Mouse (Mus musculus) ES-E14 (cell line): ENCODE measurements around the gene Aamp. TPM values are rescaled to one million over a fixed set of nuclear protein-coding genes. Genes with fewer than 3 reads are reported as not detected.

ENCODE experiments used
- DNase-seq: peaks from one replicate; pipeline ENCODE4 v3.0.0-alpha.2; 2013; ENCODE audit warnings: low read depth, low spot score
- H3K27ac ChIP-seq: 2 replicates; pipeline ENCODE4 v1.5.1; 2012; ENCODE audit warnings: low read depth, mild to moderate bottlenecking, low read length, moderate library complexity, mixed read lengths; ENCODE audit not compliant: poor library complexity, insufficient read depth, severe bottlenecking
- H3K36me3 ChIP-seq: 2 replicates; pipeline ENCODE4 v1.6.1; 2012; ENCODE audit warnings: mild to moderate bottlenecking, low read length, moderate library complexity, mixed read lengths; ENCODE audit not compliant: control insufficient read depth, poor library complexity, insufficient read depth, severe bottlenecking
- H3K4me1 ChIP-seq, 2 experiments: fragments of 150-350 bp in 1 of 2; sonication (generic) in 1 of 2; 2 replicates each; pipeline ENCODE4 v1.6.1; 2012; ENCODE audit warnings: low read length in 2 of 2, mild to moderate bottlenecking in 1 of 2, mixed read lengths in 1 of 2; ENCODE audit not compliant: control insufficient read depth in 2 of 2, insufficient read depth in 2 of 2, poor library complexity in 1 of 2
- H3K4me3 ChIP-seq, 2 experiments: fragments of 150-350 bp in 1 of 2; sonication (generic) in 1 of 2; 2 replicates each; pipeline ENCODE4 v1.5.1; 2012; ENCODE audit warnings: low read length in 2 of 2, low read depth in 1 of 2, mild to moderate bottlenecking in 1 of 2, mixed read lengths in 1 of 2; ENCODE audit not compliant: insufficient read depth in 1 of 2, poor library complexity in 1 of 2, severe bottlenecking in 1 of 2
- H3K9ac ChIP-seq: 2 replicates; pipeline ENCODE4 v1.6.1; 2012; ENCODE audit warnings: low read depth, mild to moderate bottlenecking, low read length, mixed read lengths; ENCODE audit not compliant: poor library complexity, insufficient read depth, severe bottlenecking
- H3K9me3 ChIP-seq: fragments of 150-350 bp; sonication (generic); 2 replicates; pipeline ENCODE4 v1.6.1; 2012; ENCODE audit warnings: low read depth, mild to moderate bottlenecking, low read length; ENCODE audit not compliant: control insufficient read depth, insufficient read depth
- CHD2 ChIP-seq: IDR thresholded peaks from 2 replicates; pipeline ENCODE4 v1.6.1; 2014; ENCODE audit warnings: mild to moderate bottlenecking, low read depth, low read length, inconsistent platforms
- HCFC1 ChIP-seq: IDR thresholded peaks from 2 replicates; pipeline ENCODE4 v1.6.1; 2012; ENCODE audit warnings: low read length, inconsistent platforms, borderline replicate concordance; ENCODE audit not compliant: insufficient read depth
- MAFK ChIP-seq: IDR thresholded peaks from 2 replicates; pipeline ENCODE4 v1.6.1; 2014; ENCODE audit warnings: mild to moderate bottlenecking, low read depth, low read length, inconsistent platforms; ENCODE audit not compliant: insufficient read depth
- ZC3H11A ChIP-seq: IDR thresholded peaks from 2 replicates; pipeline ENCODE4 v1.6.1; 2012; ENCODE audit warnings: low read depth, mild to moderate bottlenecking, inconsistent platforms, low read length, borderline replicate concordance
- ZNF384 ChIP-seq: IDR thresholded peaks from 2 replicates; pipeline ENCODE4 v1.6.1; 2012; ENCODE audit warnings: low read depth, low read length, inconsistent platforms
- in situ Hi-C, 2 experiments: fragments of 600-800 bp; cut with MboI; formaldehyde crosslinking; loops; one replicate each; pipeline ENCODE4 v1.15.1; 2025; ENCODE audit warnings: low sequenced_read_pairs in 2 of 2, inconsistent platforms in 1 of 2; ENCODE audit not compliant: unreplicated experiment in 2 of 2
- total RNA-seq: library from RNA; depleted of rRNA; stranded (reverse); fragments of 300-350 nt; gene quantifications from 2 replicates; pipeline ENCODE4 v1.2.3, GENCODE M21; 2012

Gene Aamp
- total RNA-seq, 1 experiment: 138 TPM

DNA sequence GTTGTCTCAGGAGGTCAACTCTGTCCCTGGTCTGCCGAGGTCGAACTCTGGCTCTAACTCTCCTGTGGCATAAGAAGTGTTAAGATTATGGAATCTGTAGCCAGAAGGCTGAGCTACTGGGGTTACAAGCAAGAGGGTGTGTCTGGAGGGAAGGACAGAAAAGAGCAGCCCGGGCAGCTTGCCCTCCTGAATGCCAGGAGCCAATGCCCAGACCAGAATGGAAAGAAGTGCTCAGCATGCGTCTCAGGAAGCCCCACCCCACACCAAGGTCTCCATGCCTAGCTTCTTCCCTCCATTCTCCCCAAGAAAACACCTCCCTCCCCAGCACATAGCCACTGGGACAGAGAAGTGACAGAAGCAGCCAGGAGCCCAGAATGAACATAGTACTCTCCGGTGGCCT, 14.5 kb upstream of the Aamp start:
- Histone ChIP-seq H3K9ac (no peak overlapping the region), H3K4me3 (no peak overlapping the region), H3K9me3 (no peaks in the 10 kb centered on the region), H3K4me1 (peaks cover 5 to 14% of the 10 kb centered on the region in 2 experiments; a peak in 3 of 4 replicates), H3K36me3 (peaks cover 6% of the 10 kb centered on the region; the same call in 1 of the 2 replicates), H3K27ac (no peak overlapping the region)
- no peak for DNase-seq
- in situ Hi-C loops: no loop called here
- TF ChIP-seq HCFC1 (no peak), ZC3H11A (no peak), CHD2 (no peak), MAFK (no peak), ZNF384 (no peak)

DNA sequence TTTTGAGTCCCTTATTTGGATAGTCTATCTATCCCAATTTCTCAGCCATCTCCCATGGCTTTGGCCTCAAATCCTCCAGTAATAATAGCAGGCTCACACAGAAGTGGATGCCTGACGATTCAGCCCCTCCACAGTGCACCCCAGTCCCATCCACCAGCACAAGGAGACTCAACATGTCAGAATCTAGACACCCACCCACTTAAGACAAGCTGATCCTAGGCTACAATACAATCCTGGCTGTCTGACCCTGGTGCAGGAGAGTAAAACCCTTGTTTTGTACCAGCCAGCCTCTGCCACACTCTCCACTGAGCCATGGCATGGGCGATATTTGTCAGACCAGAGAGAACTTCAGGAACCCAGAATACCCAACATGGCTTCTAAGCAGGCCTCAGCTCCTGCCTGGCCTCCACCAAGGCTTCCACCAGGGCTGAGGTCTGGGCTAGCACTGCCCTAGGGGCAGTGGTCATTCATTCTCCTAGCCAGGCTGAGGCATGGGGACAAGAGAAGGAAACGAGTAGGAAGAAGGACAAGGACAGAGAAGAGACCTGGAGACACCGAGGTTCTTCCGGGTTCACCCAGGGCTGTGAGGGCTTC, 13.7 kb upstream of the Aamp start:
- H3K4me1 ChIP-seq: peaks cover 5 to 14% of the 10 kb centered on the region in 2 experiments; a peak in 3 of 4 replicates
- no peak overlapping the region for H3K9ac ChIP-seq
- in situ Hi-C loops: no loop called here
- H3K4me3 ChIP-seq: no peak overlapping the region
- H3K36me3 ChIP-seq: peaks cover 7% of the 10 kb centered on the region; the same call in 1 of the 2 replicates
- no peak overlapping the region for H3K27ac ChIP-seq
- TF ChIP-seq ZC3H11A: no peak
- no peak for TF ChIP-seq MAFK
- TF ChIP-seq CHD2: no peak
- TF ChIP-seq ZNF384: no peak
- no peak for TF ChIP-seq HCFC1
- no peak for DNase-seq
- no peaks in the 10 kb centered on the region for H3K9me3 ChIP-seq

DNA sequence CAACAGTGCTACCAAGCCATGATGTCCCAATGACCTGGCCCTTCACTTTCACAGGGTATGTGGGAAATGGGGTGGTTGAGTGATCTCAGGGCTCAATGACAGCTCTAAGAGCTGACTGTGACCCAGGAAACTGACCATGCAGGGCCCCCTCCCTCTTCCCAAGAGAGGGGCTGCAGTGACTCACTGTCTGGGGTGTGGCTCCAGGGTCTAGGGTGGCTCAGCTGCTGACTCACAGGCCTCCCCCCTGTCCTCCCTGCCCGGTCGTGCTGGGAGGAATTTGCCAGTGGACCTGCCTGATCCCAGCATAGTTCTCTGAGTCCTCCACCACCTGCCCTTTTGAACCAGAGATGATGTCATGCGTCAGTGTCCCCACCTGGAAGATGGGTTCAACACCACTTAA, 12.7 kb upstream of the Aamp start:
- Histone ChIP-seq H3K9me3 (no peaks in the 10 kb centered on the region), H3K27ac (no peak overlapping the region), H3K36me3 (peaks cover 15% of the 10 kb centered on the region), H3K9ac (no peak overlapping the region), H3K4me3 (no peak overlapping the region), H3K4me1 (peaks cover 5 to 10% of the 10 kb centered on the region in 2 experiments; a peak in 3 of 4 replicates)
- in situ Hi-C loops: no loop called here
- no peak for DNase-seq
- TF ChIP-seq HCFC1 (no peak), ZNF384 (no peak), CHD2 (no peak), ZC3H11A (no peak), MAFK (no peak)

DNA sequence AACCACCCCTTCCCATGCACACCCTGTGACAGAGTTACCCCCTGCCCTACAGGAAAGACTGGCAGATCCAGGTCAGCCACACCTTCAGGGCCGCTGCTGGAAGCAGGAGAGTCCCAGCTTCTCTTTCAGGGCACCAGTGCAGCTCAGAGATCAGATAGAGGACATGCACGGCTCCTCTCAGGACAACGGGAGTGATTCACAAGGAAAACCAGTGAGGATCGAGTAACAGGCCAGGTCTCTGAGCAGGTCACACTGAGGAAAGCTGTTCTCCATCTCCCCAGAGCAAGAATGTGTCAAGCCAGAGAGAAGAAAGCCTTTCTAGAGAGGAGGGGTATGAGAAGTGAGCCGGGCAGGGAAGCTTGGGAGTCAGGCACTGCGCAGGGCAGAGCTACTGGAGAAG, 11.9 kb upstream of the Aamp start:
- H3K4me1 ChIP-seq: peaks cover 5 to 10% of the 10 kb centered on the region in 2 experiments; a peak in 3 of 4 replicates
- H3K9me3 ChIP-seq: no peaks in the 10 kb centered on the region
- no peak overlapping the region for H3K27ac ChIP-seq
- TF ChIP-seq ZC3H11A (no peak), ZNF384 (no peak), MAFK (no peak), HCFC1 (no peak), CHD2 (no peak)
- H3K9ac ChIP-seq: no peak overlapping the region
- in situ Hi-C loops: no loop called here
- H3K36me3 ChIP-seq: peaks cover 16% of the 10 kb centered on the region
- no peak for DNase-seq
- no peak overlapping the region for H3K4me3 ChIP-seq
